Mouse (Mus musculus) small intestine, adult 2 months (tissue): Measurements from ENCODE around the gene Shprh. TPM values are rescaled to one million over a fixed set of nuclear protein-coding genes. Genes with fewer than 3 reads are reported as not detected.

Experiments used
- H3K27ac ChIP-seq: fragments of 200-500 bp; 2 replicates; pipeline ENCODE4 v1.5.1; 2012; ENCODE audit warnings: low read depth, low read length, control low read depth, inconsistent platforms; ENCODE audit not compliant: insufficient read depth
- H3K27me3 ChIP-seq: fragments of 200-500 bp; 2 replicates; pipeline ENCODE4 v1.6.1; 2012; ENCODE audit warnings: mild to moderate bottlenecking, moderate library complexity, low read length, inconsistent platforms; ENCODE audit not compliant: control insufficient read depth, insufficient read depth
- H3K36me3 ChIP-seq: fragments of 200-500 bp; 2 replicates; pipeline ENCODE4 v1.6.1; 2012; ENCODE audit warnings: mild to moderate bottlenecking, low read length, control low read depth, inconsistent platforms; ENCODE audit not compliant: control insufficient read depth, insufficient read depth
- H3K4me1 ChIP-seq: fragments of 200-500 bp; 2 replicates; pipeline ENCODE4 v1.6.1; 2012; ENCODE audit warnings: low read length, inconsistent platforms, mixed read lengths; ENCODE audit not compliant: control insufficient read depth, insufficient read depth, insufficient read length
- H3K4me3 ChIP-seq: fragments of 200-500 bp; 2 replicates; pipeline ENCODE4 v1.5.1; 2012; ENCODE audit warnings: low read depth, mild to moderate bottlenecking, control low read depth, inconsistent platforms, low read length, moderate library complexity
- CTCF ChIP-seq: fragments of 200-500 bp; IDR thresholded peaks from 2 replicates; pipeline ENCODE4 v1.5.1; 2012; ENCODE audit warnings: low read depth, mild to moderate bottlenecking, control low read depth, inconsistent platforms, low read length, moderate library complexity, mixed read lengths; ENCODE audit not compliant: insufficient replicate concordance, insufficient read length; ENCODE audit errors: extremely low read depth
- POLR2A ChIP-seq: fragments of 200-500 bp; IDR thresholded peaks from 2 replicates; pipeline ENCODE4 v1.6.1; 2012; ENCODE audit warnings: low read depth, mild to moderate bottlenecking, control low read depth, inconsistent platforms, low read length, moderate library complexity
- WGBS: fragments of 180-500 bp; shearing (Covaris S2); methylation state at CpG from one replicate; pipeline ENCODE4 v1.1.7; 2018; 5-methylcytosine and 5-hydroxymethylcytosine counted together
- polyA plus RNA-seq: library from polyadenylated mRNA; depleted of rRNA; stranded (reverse); fragments of >200 nt; gene quantifications from 2 replicates; pipeline ENCODE4 v1.2.3, GENCODE M21; 2012; rRNA removed

The Shprh gene
- 0.25 and 0.47 TPM in 2 replicates for polyA plus RNA-seq

- Histone ChIP-seq H3K27ac (peak within 1 kb of the TSS; percentile 51), H3K36me3 (peaks cover 7% of the 10 kb centered on the region), H3K4me1 (peaks cover 2% of the 10 kb centered on the region; the same call in 1 of the 2 replicates), H3K27me3 (no peaks in the 10 kb centered on the region), H3K4me3 (peak within 1 kb of the TSS; percentile 92)
- under 1% methylated on average over 60 of the region's 60 CpGs for WGBS
- peak; percentile 67; the same call in 1 of the 2 replicates for TF ChIP-seq POLR2A
- TF ChIP-seq CTCF, result no peak; the same call in 1 of the 2 replicates
Observed at GRCm38 (mm10) chr10:11148884-11149741, at the start of gene Shprh. Gene Shprh, plus strand, starts transcription at chr10:11149427.

- Histone ChIP-seq H3K4me3 (no peak overlapping the region), H3K36me3 (no peaks in the 10 kb centered on the region), H3K4me1 (no peaks in the 10 kb centered on the region), H3K27ac (no peak overlapping the region), H3K27me3 (no peaks in the 10 kb centered on the region)
- 85% methylated on average over 2 of the region's 2 CpGs for WGBS
- TF ChIP-seq POLR2A (no peak), CTCF (no peak)
Observed at GRCm38 (mm10) chr10:11121781-11122180, 27.4 kb upstream of the Shprh start.

- Histone ChIP-seq H3K27me3 (no peaks in the 10 kb centered on the region), H3K36me3 (no peaks in the 10 kb centered on the region), H3K4me3 (no peak overlapping the region), H3K27ac (no peak overlapping the region), H3K4me1 (no peaks in the 10 kb centered on the region)
- TF ChIP-seq CTCF (no peak), POLR2A (no peak)
Observed at GRCm38 (mm10) chr10:11145580-11145979, 3.6 kb upstream of the Shprh start.

GRCm38 (mm10) chr10:11148446-11148845, 781 bp upstream of the Shprh start:
- no peak for TF ChIP-seq CTCF
- TF ChIP-seq POLR2A, result no peak
- WGBS, result 57% methylated on average over 4 of the region's 4 CpGs
- Histone ChIP-seq H3K4me1 (peaks cover 2% of the 10 kb centered on the region; the same call in 1 of the 2 replicates), H3K4me3 (no peak overlapping the region), H3K27me3 (no peaks in the 10 kb centered on the region), H3K27ac (no peak overlapping the region), H3K36me3 (peaks cover 7% of the 10 kb centered on the region)

GRCm38 (mm10) chr10:11149742-11150125, 507 bp downstream of the Shprh start:
- WGBS, result under 1% methylated on average over 20 of the region's 20 CpGs
- H3K36me3 ChIP-seq, result peaks cover 7% of the 10 kb centered on the region
- peak overlapping the region; percentile 51 for H3K27ac ChIP-seq
- peak overlapping the region; percentile 92 for H3K4me3 ChIP-seq
- TF ChIP-seq POLR2A (no peak), CTCF (no peak)
- peaks cover 2% of the 10 kb centered on the region; the same call in 1 of the 2 replicates for H3K4me1 ChIP-seq
- H3K27me3 ChIP-seq, result no peaks in the 10 kb centered on the region

- Histone ChIP-seq H3K27ac (no peak overlapping the region), H3K27me3 (no peaks in the 10 kb centered on the region), H3K4me1 (peaks cover 2% of the 10 kb centered on the region; the same call in 1 of the 2 replicates), H3K4me3 (no peak overlapping the region), H3K36me3 (peaks cover 9% of the 10 kb centered on the region)
- TF ChIP-seq POLR2A (no peak), CTCF (no peak)
- WGBS, result 91% methylated on average over 14 of the region's 14 CpGs
Observed at GRCm38 (mm10) chr10:11151644-11152043, 2.4 kb downstream of the Shprh start.

GRCm38 (mm10) chr10:11157039-11157438, 7.8 kb downstream of the Shprh start:
- Histone ChIP-seq H3K27ac (no peak overlapping the region), H3K36me3 (peaks cover 23% of the 10 kb centered on the region), H3K27me3 (no peaks in the 10 kb centered on the region), H3K4me3 (no peak overlapping the region), H3K4me1 (peaks cover 2% of the 10 kb centered on the region; the same call in 1 of the 2 replicates)
- WGBS, result 90% methylated on average over 9 of the region's 9 CpGs
- TF ChIP-seq CTCF, result no peak
- no peak for TF ChIP-seq POLR2A
